Mouse (Mus musculus): ENCODE results near the gene Stam.
"Not testable (repeated sequence)": the region's sequence is repeated elsewhere in the genome, so short reads cannot be mapped to it uniquely, and the experiment has no call there.

Gene Stam

GRCm38 (mm10) chr2:14191601-14192000, 117.7 kb downstream of the Stam start:
- DNase-seq (ENCODE audit: low read depth, low spot score) = no peak

- DNase-seq (ENCODE audit: low read depth, low spot score) = no peak
Measured at GRCm38 (mm10) chr2:14192046-14192445, 118.1 kb downstream of the Stam start.

GRCm38 (mm10) chr2:14198325-14198903, 124.5 kb downstream of the Stam start:
- DNase-seq (ENCODE audit: low read depth, low spot score) = not testable (repeated sequence)

Data from ZHBTc4 (cell line).